Mouse (Mus musculus) intestine, postnatal 0 days (tissue): ENCODE data around the gene Sec22b. TPM values are rescaled to one million over a fixed set of nuclear protein-coding genes. Genes with fewer than 3 reads are reported as not detected.

Source experiments
- ATAC-seq: fragments of 200-750 bp; cut with Nextera tagmentation; 2 replicates; pipeline ENCODE4 v1.8.0; 2017; ENCODE audit warnings: mild to moderate bottlenecking, moderate TSS enrichment, moderate library complexity
- H3K27ac ChIP-seq: fragments of 300-500 bp; sonication (generic); 2 replicates; pipeline ENCODE4 v1.5.1; 2014; ENCODE audit warnings: mild to moderate bottlenecking, low read depth, low read length, moderate library complexity
- H3K27me3 ChIP-seq: fragments of 300-500 bp; sonication (generic); replicated peaks from 2 replicates; pipeline ENCODE4 v1.6.1; 2014; ENCODE audit warnings: low read length, mixed read lengths; ENCODE audit not compliant: control insufficient read depth, insufficient read depth
- H3K36me3 ChIP-seq: fragments of 300-500 bp; sonication (generic); 2 replicates; pipeline ENCODE4 v1.6.1; 2014; ENCODE audit warnings: mild to moderate bottlenecking, moderate library complexity; ENCODE audit not compliant: control insufficient read depth, insufficient read depth
- H3K4me1 ChIP-seq: fragments of 300-500 bp; sonication (generic); replicated peaks from 2 replicates; pipeline ENCODE4 v1.6.1; 2014; ENCODE audit warnings: antibody characterized with exemption, low read length, mixed read lengths; ENCODE audit not compliant: control insufficient read depth, insufficient read depth
- H3K4me2 ChIP-seq: fragments of 300-500 bp; sonication (generic); replicated peaks from 2 replicates; pipeline ENCODE4 v1.6.1; 2014; ENCODE audit warnings: low read depth, mild to moderate bottlenecking, moderate library complexity
- H3K4me3 ChIP-seq: fragments of 300-500 bp; sonication (generic); 2 replicates; pipeline ENCODE4 v1.5.1; 2014; ENCODE audit warnings: low read depth, low read length
- H3K9ac ChIP-seq: fragments of 300-500 bp; sonication (generic); 2 replicates; pipeline ENCODE4 v1.6.1; 2014; ENCODE audit warnings: mild to moderate bottlenecking, low read depth, low read length
- H3K9me3 ChIP-seq: fragments of 300-500 bp; sonication (generic); 2 replicates; pipeline ENCODE4 v1.6.1; 2016; ENCODE audit warnings: mixed run types; ENCODE audit not compliant: control insufficient read depth
- CTCF ChIP-seq: sonication (generic); IDR thresholded peaks from 2 replicates; pipeline ENCODE4 v1.5.1; 2016; ENCODE audit warnings: low read depth, mild to moderate bottlenecking, control low read depth, antibody characterized with exemption, moderate library complexity
- WGBS: fragments of 180-500 bp; shearing (Covaris S2); extraction: QIAGEN DNeasy Blood & Tissue Kit; methylation state at CpG from one replicate; pipeline ENCODE4 v1.1.7; 2014; 5-methylcytosine and 5-hydroxymethylcytosine counted together
- polyA plus RNA-seq: library from polyadenylated mRNA; unstranded; fragments of >200 nt; fragmentation: Nextera tagmentation; extraction: Ambion mirVana; gene quantifications from 2 replicates; pipeline ENCODE4 v1.2.1, GENCODE M21; 2015

Gene Sec22b
- polyA plus RNA-seq, 1 experiment from 2014 or later = 228 TPM

DNA sequence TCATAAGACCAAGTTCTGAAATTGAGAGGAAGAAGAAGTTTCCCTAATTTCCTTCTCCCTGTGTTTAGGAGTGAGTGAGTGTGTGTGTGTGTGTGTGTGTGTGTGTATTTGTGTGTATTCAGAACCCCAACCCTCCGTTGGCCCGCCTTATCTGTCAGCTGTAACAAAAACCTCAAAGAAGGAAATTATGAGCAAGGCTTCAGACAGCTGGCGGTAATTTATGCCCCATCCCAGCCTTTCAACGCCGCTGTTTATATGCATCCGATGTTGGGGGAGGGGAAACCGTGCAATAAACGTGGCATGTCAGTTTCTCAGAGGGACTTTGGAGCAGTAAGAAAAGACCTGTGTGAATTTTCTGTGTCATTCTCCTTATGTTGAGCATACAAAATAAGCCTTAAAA is 24.7 kb upstream of the Sec22b start:
- Histone ChIP-seq H3K4me3 (no peak overlapping the region), H3K36me3 (no peaks in the 10 kb centered on the region), H3K4me2 (no peak overlapping the region), H3K9ac (no peak overlapping the region), H3K27me3 (no peaks in the 10 kb centered on the region), H3K27ac (no peak overlapping the region), H3K9me3 (no peaks in the 10 kb centered on the region), H3K4me1 (no peaks in the 10 kb centered on the region)
- ATAC-seq = no peak
- 36% methylated on average over 8 of the region's 8 CpGs for WGBS
- TF ChIP-seq CTCF = no peak

DNA sequence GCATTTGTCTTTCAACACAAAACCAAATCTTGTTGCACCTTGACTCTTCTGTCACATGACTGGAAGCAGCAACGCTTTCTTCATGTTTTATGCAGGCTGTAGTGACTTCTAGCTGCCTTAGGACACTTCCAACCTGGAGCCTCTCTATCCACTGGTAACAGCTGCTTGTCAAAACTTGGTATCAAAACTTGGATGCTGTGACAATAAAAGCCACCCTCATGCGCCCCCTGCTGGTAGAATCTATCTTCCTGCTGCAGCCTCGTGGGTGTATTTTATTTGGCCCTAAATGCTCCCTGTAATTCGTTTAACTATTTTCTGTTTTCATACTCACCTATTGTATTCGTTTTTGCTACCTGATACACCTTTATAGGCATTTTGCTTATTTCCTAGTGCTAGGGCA is 21.8 kb upstream of the Sec22b start:
- no peak for ATAC-seq
- WGBS = 9% methylated on average over 5 of the region's 5 CpGs
- no peak overlapping the region for H3K4me3 ChIP-seq
- H3K4me1 ChIP-seq = no peaks in the 10 kb centered on the region
- no peak overlapping the region for H3K4me2 ChIP-seq
- H3K9me3 ChIP-seq = no peaks in the 10 kb centered on the region
- no peak overlapping the region for H3K27ac ChIP-seq
- no peaks in the 10 kb centered on the region for H3K36me3 ChIP-seq
- no peak overlapping the region for H3K9ac ChIP-seq
- no peaks in the 10 kb centered on the region for H3K27me3 ChIP-seq
- TF ChIP-seq CTCF = peak; percentile 91

DNA sequence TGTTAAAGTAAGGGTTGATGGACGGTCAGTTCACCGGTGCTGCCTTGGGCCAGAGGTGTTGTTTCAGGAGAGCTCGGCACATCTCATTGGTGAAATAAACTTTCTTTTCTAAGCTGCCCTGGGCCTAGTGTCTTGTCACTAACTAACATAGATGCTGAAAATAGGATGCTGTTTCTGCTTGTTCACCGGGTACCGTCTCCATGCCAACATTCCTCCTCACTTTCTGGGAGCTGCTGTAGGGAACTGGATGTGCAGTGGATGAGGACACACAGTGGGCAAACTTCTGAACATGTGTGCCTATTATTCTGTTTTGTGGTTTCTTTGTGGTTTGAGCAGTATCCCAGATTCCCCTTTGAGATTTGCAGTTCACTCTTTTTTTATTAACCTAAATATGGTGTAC is 19.4 kb upstream of the Sec22b start:
- WGBS = 94% methylated on average over 5 of the region's 5 CpGs
- no peaks in the 10 kb centered on the region for H3K36me3 ChIP-seq
- no peaks in the 10 kb centered on the region for H3K9me3 ChIP-seq
- H3K4me3 ChIP-seq = no peak overlapping the region
- no peak overlapping the region for H3K9ac ChIP-seq
- no peak for ATAC-seq
- TF ChIP-seq CTCF = no peak
- no peak overlapping the region for H3K27ac ChIP-seq
- H3K4me2 ChIP-seq = no peak overlapping the region
- no peaks in the 10 kb centered on the region for H3K27me3 ChIP-seq
- no peaks in the 10 kb centered on the region for H3K4me1 ChIP-seq

DNA sequence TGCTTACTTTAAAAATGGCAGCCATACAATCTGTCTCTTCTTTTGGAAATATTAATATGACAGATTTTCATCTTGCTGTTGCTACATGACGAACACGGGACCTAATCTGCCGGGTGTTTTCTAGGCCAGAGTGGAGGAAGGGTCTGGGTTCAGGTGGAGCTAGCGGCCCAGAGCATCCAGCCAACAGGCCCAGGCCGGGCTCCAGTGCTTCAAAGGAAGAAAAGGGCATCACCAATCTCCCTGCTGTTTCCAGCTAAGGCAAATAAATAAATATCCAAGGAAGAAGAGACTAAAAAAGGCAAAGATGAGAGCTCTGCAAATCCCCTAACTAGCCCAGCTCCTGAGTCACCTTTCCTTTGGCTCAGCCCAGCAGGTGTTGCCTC is 13.2 kb upstream of the Sec22b start:
- Histone ChIP-seq H3K27ac (no peak overlapping the region), H3K36me3 (no peaks in the 10 kb centered on the region), H3K27me3 (peaks cover 37% of the 10 kb centered on the region), H3K9ac (no peak overlapping the region), H3K4me2 (no peak overlapping the region), H3K4me3 (peak overlapping the region; percentile 33; the same call in 1 of the 2 replicates), H3K9me3 (no peaks in the 10 kb centered on the region), H3K4me1 (no peaks in the 10 kb centered on the region)
- no peak for TF ChIP-seq CTCF
- 80% methylated on average over 5 of the region's 5 CpGs for WGBS
- ATAC-seq = no peak

DNA sequence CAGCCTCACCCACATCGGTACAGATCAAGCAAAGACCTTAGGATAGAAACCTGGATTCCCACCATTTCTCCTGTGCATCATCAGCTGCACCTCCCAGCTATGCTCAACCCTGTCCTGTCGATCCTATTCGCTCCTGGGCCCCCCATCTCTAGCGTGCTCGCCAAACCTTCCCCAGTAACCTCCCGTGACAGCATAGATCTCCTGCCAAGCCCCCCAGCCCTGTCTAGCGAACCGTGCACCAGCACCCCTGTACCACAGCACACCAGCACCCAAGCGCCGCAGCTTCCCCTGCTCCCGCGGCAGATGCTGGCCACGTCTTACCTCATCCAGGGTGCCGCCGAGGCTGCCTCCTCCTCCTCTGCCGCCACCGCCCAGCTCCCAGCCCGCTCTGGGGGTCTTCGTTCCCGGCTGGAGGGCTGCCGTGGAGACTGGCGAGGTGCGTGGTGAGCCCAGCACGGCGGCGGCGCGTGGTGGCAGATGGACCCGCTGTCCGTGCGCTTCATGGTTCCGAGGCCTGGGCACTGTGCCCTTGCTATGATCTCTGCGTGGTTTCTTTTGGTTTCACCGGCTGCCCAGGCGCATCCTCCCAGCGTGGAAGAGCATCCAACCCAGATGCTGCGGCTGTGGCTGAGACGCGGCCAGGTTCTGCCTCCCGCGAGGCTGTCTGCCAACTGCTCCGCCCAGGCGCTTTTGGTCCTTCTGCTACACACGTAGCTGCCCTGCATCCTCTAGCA is 12.7 kb upstream of the Sec22b start, which contains the start of gene Pde4dip:
Gene Pde4dip (minus strand): TSS at position 540 of the 734 bp plus-strand sequence.
- Histone ChIP-seq H3K4me3 (peak within 1 kb of the TSS; percentile 33), H3K4me2 (peak within 1 kb of the TSS; percentile 60), H3K27me3 (peaks cover 37% of the 10 kb centered on the region), H3K9me3 (no peaks in the 10 kb centered on the region), H3K27ac (no peak within 1 kb of the TSS), H3K36me3 (no peaks in the 10 kb centered on the region), H3K9ac (no peak within 1 kb of the TSS), H3K4me1 (no peaks in the 10 kb centered on the region)
- 3% methylated on average over 44 of the region's 44 CpGs for WGBS
- ATAC-seq = 0 out of 2 replicates have a peak, but pooled peaks have one; percentile 16
- TF ChIP-seq CTCF = no peak

DNA sequence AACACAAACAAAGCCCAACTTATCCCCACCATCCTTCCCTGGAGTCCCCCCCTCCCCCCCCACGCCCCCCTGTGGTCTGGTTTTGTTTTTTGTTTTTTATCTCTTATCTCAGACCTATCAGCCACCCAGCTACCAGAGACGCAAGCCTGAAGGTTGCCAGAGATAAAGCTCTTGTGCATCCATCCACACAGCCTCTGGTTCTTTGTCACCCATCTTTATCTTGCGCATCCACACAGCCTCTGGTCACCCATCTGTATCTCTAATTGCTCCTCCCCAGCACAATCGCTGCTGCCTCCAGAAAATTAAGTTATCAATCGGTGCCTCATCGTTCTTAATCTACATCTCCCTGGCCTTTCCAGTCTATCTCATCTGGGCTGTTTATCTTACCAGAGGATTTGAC is 10.8 kb upstream of the Sec22b start:
- no peak overlapping the region for H3K9ac ChIP-seq
- H3K4me2 ChIP-seq = no peak overlapping the region
- H3K4me3 ChIP-seq = no peak overlapping the region
- peaks cover 37% of the 10 kb centered on the region for H3K27me3 ChIP-seq
- 58% methylated on average over 6 of the region's 6 CpGs for WGBS
- H3K9me3 ChIP-seq = no peaks in the 10 kb centered on the region
- no peaks in the 10 kb centered on the region for H3K36me3 ChIP-seq
- H3K4me1 ChIP-seq = no peaks in the 10 kb centered on the region
- no peak for ATAC-seq
- no peak overlapping the region for H3K27ac ChIP-seq
- TF ChIP-seq CTCF = no peak
